Mouse (Mus musculus): ENCODE results near the gene Tmprss6. TPM values are rescaled to one million over a fixed set of nuclear protein-coding genes. Genes with fewer than 3 reads are reported as not detected.

Tmprss6 gene
- 0.71 TPM in 1 of 2 replicates, not detected in the other for polyA plus RNA-seq (2016; fragmentation: Nextera tagmentation; extraction: Ambion mirVana)

DNA sequence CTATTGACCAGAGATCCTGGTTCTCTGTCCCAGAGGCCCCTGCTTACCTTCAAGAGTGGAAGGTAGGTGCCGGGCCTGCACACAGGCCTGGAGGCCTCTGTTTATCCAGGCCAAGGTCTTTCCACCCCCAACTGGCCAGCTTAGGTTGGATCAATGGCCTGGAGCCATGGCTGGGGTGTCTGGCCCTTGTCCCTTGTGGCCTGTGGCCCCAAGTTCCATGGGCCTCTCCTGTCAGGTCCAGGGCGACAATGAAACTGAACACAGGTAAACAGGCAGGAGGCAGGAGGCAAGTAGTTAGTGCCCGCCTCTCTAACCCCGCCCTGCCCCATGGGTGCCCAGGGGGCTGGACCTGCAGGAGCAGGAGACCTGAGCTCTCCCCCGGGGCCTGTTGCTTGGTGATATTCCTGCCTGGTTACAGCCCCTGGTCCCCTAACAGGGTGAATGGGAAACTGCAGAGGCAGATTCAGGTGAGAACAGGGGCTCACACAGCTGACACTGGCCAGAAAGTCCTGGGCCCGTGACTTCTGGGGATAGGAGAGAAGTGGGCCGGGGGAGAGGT is at the start of gene Tmprss6:
Gene Tmprss6 (minus strand): TSS at position 256 of the 559 bp plus-strand sequence.
- ATAC-seq (ENCODE audit: low FRiP score, low read depth) = no peak
- WGBS = 78% methylated on average over 7 of the region's 7 CpGs

DNA sequence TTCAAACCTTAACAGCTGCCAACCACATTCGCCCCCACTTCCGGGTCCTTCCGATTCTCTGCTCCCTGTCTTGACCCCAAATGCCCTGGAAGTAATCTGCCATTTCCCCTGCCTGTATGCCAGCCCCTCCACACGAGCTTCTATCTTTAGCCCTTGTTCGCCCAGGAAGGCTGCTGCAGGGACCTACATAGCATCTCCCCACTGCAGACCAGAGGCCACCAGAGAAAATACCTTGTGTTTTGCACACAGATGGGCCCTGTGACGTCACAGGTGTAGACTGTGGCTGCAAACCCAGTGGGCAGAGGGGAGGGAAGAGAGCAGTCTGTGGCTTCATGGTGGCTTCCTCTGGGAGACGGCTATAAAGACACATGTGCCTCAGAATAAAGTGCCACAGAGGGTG is 49.8 kb upstream of the Tmprss6 start:
- no peaks in the 10 kb centered on the region for H3K4me1 ChIP-seq
- no peaks in the 10 kb centered on the region for H3K9me3 ChIP-seq
- H3K27me3 ChIP-seq (replicated peaks) = no peaks in the 10 kb centered on the region
- no peak overlapping the region for H3K27ac ChIP-seq
- H3K36me3 ChIP-seq = no peaks in the 10 kb centered on the region
- H3K4me2 ChIP-seq (replicated peaks) = no peak overlapping the region
- H3K9ac ChIP-seq = no peak overlapping the region
- no peak for ATAC-seq (ENCODE audit: low FRiP score, low read depth)
- H3K4me3 ChIP-seq = no peak overlapping the region
- 69% methylated on average over 7 of the region's 7 CpGs for WGBS

More for the DNA sequence above, at the start of gene Tmprss6:
- no peaks in the 10 kb centered on the region for H3K9me3 ChIP-seq
- H3K4me3 ChIP-seq = no peak within 1 kb of the TSS
- H3K27ac ChIP-seq = no peak within 1 kb of the TSS
- H3K4me2 ChIP-seq (replicated peaks) = no peak within 1 kb of the TSS
- no peaks in the 10 kb centered on the region for H3K27me3 ChIP-seq (replicated peaks)
- H3K9ac ChIP-seq = no peak within 1 kb of the TSS
- no peaks in the 10 kb centered on the region; the same call in 1 of the 2 replicates for H3K4me1 ChIP-seq
- H3K36me3 ChIP-seq = no peaks in the 10 kb centered on the region

DNA sequence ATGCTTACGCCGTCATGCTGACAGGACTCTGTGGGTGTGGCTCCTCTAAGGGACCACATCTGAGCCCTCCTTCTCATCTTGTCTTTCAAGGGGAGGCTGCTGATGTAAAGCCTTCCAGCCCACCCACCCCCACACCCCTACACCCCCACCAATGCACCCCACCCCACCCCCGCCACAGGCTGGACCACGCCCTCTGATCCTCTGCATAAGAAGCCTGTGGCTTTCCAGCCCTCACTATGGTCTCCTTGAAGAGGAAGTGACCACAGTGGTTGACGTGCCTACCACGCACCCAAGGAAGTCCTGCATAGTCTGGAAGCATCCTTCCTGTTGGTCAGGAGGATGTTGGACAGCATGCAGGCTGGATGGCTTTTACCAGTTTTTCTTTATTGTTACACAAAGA is 47.3 kb upstream of the Tmprss6 start:
- Histone ChIP-seq H3K36me3 (no peaks in the 10 kb centered on the region), H3K9ac (no peak overlapping the region), H3K27me3 (replicated peaks) (no peaks in the 10 kb centered on the region), H3K27ac (no peak overlapping the region), H3K4me1 (no peaks in the 10 kb centered on the region), H3K9me3 (no peaks in the 10 kb centered on the region), H3K4me2 (replicated peaks) (no peak overlapping the region), H3K4me3 (no peak overlapping the region)
- ATAC-seq (ENCODE audit: low FRiP score, low read depth) = no peak
- 87% methylated on average over 6 of the region's 6 CpGs for WGBS

DNA sequence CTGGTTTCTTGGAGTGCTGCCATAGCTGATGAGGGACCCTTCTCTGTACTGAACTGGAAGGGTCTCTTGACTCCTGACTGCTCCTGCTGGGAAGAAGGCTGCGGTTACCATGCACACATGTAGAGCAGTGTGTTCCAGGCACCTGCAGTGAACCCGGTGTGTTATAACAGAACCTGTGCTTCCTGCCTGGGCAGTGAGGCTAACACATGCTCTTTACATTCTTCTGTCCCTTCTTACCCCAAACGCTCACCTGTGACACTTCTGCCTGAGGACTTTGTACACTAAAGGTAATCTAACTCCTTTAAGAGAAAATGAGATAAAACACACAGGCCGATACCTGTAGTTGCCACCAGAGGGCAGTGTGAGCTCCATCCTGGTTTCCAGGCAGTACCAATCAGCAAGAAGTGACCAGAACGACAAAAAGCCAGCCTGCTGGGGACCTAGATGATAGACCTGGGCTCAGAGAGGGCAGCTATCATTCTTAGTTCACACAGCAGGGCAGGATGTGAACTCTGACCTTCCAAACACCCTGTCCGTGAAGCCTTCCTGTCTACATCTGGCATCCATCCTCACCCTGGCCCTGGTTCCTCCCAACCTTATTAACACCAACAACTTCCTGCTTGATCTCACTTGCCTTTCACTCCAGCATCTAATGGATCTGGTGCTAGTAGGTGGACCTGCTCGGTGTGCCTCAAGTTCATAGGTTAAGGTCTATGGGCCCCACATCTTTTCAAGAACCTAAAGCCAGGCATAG is 46.1 kb upstream of the Tmprss6 start:
- H3K27me3 ChIP-seq (replicated peaks) = no peaks in the 10 kb centered on the region
- H3K4me3 ChIP-seq = no peak overlapping the region
- no peak overlapping the region for H3K27ac ChIP-seq
- WGBS = 38% methylated on average over 7 of the region's 7 CpGs
- H3K9me3 ChIP-seq = no peaks in the 10 kb centered on the region
- H3K4me2 ChIP-seq (replicated peaks) = no peak overlapping the region
- peaks cover 8% of the 10 kb centered on the region; the same call in 1 of the 2 replicates for H3K4me1 ChIP-seq
- ATAC-seq (ENCODE audit: low FRiP score, low read depth) = no peak
- H3K36me3 ChIP-seq = no peaks in the 10 kb centered on the region
- no peak overlapping the region for H3K9ac ChIP-seq

DNA sequence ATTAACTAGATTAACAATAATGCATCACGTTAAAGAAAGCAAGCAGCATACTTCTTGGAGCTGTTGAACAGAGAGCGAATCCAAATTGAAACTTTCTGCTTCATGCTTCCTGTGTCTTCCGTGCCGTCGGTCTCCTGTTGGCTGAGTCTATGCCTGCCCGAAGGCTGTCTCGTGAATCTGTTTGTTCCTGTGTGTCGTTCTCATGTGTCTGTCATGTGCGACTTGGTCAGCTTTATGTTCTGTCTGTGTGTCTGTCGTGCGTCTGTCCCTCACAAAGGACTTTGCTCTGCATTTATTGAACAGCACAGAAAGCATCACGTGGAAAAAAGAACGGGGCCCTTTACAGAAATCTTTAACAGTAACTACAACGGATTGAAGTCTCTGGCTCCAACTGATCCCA is 44.6 kb upstream of the Tmprss6 start:
- no peaks in the 10 kb centered on the region for H3K27me3 ChIP-seq (replicated peaks)
- ATAC-seq (ENCODE audit: low FRiP score, low read depth) = no peak
- H3K36me3 ChIP-seq = no peaks in the 10 kb centered on the region
- H3K4me2 ChIP-seq (replicated peaks) = no peak overlapping the region
- no peaks in the 10 kb centered on the region for H3K9me3 ChIP-seq
- H3K9ac ChIP-seq = no peak overlapping the region
- H3K4me1 ChIP-seq = peaks cover 9% of the 10 kb centered on the region; the same call in 1 of the 2 replicates
- H3K27ac ChIP-seq = no peak overlapping the region
- H3K4me3 ChIP-seq = no peak overlapping the region
- 89% methylated on average over 14 of the region's 14 CpGs for WGBS

DNA sequence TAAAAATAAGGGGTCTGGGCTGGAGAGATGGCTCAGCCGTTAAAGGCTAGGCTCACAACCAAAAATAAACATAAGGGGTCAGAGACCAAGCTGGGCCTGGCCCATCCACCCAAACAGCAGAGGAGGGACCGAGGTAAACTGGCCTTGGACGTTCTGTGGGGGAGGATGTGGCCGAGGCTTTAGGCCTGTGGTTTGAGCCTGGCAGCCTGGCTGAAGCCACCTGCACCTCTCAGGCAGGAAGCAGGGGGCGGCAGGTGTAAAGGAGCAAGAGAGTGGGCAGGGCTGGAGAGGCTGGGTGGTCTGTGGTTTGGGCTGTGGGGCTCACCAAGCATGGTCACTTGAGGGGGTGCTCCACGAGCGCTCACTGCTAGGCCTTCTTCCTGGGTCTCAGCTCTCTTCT is 43.5 kb upstream of the Tmprss6 start:
- Histone ChIP-seq H3K4me3 (no peak overlapping the region), H3K36me3 (no peaks in the 10 kb centered on the region), H3K27ac (no peak overlapping the region), H3K4me2 (replicated peaks) (no peak overlapping the region), H3K4me1 (peaks cover 9% of the 10 kb centered on the region; the same call in 1 of the 2 replicates), H3K9ac (0 out of 2 replicates have a peak overlapping the region, but pooled peaks have one; percentile 10), H3K9me3 (no peaks in the 10 kb centered on the region), H3K27me3 (replicated peaks) (no peaks in the 10 kb centered on the region)
- ATAC-seq (ENCODE audit: low FRiP score, low read depth) = no peak
- 81% methylated on average over 7 of the region's 7 CpGs for WGBS

DNA sequence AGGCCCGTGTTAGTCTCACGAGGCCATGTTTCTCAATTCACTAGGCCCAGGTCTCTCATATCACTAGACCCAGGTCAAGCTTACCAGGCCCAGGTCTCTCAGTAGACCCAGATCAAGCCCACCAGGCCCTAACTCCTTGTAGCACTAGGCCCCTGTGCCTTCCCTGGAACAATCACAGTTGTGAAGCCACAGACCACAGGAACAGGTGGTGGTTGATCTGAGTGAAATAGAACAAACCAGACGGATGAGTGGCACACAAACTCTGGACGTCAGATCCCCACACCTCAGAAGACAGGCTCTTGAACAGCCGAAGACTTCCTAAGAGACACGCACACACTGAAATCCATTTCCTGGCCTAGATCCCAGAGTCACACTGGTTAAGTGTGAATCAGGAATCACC is 42.3 kb upstream of the Tmprss6 start:
- no peak overlapping the region for H3K4me2 ChIP-seq (replicated peaks)
- H3K27ac ChIP-seq = no peak overlapping the region
- H3K27me3 ChIP-seq (replicated peaks) = no peaks in the 10 kb centered on the region
- peaks cover 9% of the 10 kb centered on the region; the same call in 1 of the 2 replicates for H3K4me1 ChIP-seq
- WGBS = 93% methylated on average over 6 of the region's 6 CpGs
- no peak for ATAC-seq (ENCODE audit: low FRiP score, low read depth)
- H3K9ac ChIP-seq = no peak overlapping the region
- no peak overlapping the region for H3K4me3 ChIP-seq
- no peaks in the 10 kb centered on the region for H3K9me3 ChIP-seq
- H3K36me3 ChIP-seq = no peaks in the 10 kb centered on the region

DNA sequence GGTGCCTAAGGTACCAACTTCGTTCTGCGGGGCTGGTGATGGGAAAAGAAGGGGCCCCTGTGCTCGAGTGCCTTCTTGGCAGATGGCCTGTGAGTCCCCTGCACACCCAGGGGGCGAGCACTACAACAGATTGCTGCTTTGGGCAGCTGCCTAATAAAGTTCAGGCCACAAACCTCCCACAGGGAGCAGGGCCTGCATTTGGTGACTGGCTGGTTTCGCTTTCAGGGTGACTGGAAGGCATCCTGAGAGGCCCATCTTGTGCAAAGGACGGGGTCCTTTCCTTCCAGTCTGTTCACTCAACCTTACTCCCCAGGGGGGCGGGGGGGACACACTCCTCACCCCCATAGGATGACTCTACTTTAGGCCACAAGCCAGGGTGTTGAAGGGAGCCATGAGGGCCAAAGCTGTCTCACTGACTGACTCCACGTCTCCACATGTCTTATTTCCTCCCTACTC is 41.7 kb upstream of the Tmprss6 start:
- 56% methylated on average over 8 of the region's 8 CpGs for WGBS
- no peaks in the 10 kb centered on the region for H3K36me3 ChIP-seq
- no peaks in the 10 kb centered on the region for H3K27me3 ChIP-seq (replicated peaks)
- H3K9ac ChIP-seq = peak overlapping the region; percentile 6; the same call in 1 of the 2 replicates
- 0 out of 2 replicates have a peak, but pooled peaks cover 2% of the 10 kb centered on the region for H3K9me3 ChIP-seq
- no peak for ATAC-seq (ENCODE audit: low FRiP score, low read depth)
- peak overlapping the region; percentile 33 for H3K4me2 ChIP-seq (replicated peaks)
- no peak overlapping the region for H3K4me3 ChIP-seq
- no peak overlapping the region for H3K27ac ChIP-seq
- peaks cover 9% of the 10 kb centered on the region; the same call in 1 of the 2 replicates for H3K4me1 ChIP-seq

DNA sequence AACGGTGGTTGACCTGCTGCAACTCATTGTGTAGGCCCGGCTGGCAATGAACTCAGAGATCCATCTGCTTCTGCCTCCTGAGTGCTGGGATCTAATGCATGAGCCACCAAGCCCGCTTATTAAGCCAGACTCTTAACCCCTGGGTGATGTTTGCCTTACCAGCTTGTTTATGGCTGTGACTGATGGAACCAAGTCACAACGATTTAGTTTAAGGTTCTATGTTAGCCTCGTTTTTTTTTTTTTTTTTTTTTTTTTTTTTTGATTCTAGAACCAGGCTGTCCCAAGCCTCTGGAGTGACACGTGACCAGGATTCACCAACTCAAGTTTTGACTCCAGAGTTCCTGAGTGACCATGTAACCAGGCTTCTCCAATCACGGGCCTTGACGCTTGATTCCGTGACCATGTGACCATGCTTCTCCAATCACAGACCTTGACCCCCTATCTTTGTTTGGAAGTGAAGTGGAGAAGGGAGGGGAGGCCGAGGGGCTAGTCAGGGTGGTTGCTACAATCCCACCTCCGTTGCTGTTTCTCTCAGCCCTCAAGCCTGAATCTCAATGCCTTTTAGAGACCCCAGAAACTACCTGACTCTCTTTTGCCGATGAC is 41.0 kb upstream of the Tmprss6 start:
- Histone ChIP-seq H3K9ac (peak overlapping the region; percentile 6; the same call in 1 of the 2 replicates), H3K9me3 (peaks cover 9% of the 10 kb centered on the region; the same call in 1 of the 2 replicates), H3K4me1 (peaks cover 9% of the 10 kb centered on the region; the same call in 1 of the 2 replicates), H3K36me3 (no peaks in the 10 kb centered on the region), H3K4me2 (replicated peaks) (peak overlapping the region; percentile 33), H3K27ac (no peak overlapping the region), H3K4me3 (no peak overlapping the region), H3K27me3 (replicated peaks) (no peaks in the 10 kb centered on the region)
- 41% methylated on average over 12 of the region's 12 CpGs for WGBS
- peak; percentile 29; the same call in 1 of the 2 replicates for ATAC-seq (ENCODE audit: low FRiP score, low read depth)

DNA sequence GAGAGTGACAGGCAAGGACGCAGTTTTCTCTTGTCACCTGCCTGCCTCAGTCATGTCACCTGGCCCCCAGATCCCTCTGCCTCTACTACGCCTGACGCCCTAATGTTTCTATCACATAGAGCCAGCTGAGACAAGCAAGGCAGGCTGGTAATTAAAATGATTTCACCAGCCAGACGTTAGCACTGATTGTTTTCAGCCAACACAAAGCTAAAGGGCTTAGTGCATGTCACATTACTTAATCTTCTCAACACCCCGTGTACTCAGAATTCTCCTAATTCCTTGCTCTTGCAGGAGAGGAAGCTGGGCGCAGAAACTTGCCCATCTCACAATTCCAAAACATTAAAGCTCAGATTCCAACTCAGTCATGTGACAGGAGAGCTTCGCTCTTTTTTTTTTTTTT is 40.0 kb upstream of the Tmprss6 start:
- Histone ChIP-seq H3K36me3 (no peaks in the 10 kb centered on the region), H3K9me3 (peaks cover 10% of the 10 kb centered on the region; the same call in 1 of the 2 replicates), H3K27ac (no peak overlapping the region), H3K9ac (no peak overlapping the region), H3K4me3 (no peak overlapping the region), H3K4me2 (replicated peaks) (no peak overlapping the region), H3K4me1 (peaks cover 9% of the 10 kb centered on the region; the same call in 1 of the 2 replicates), H3K27me3 (replicated peaks) (no peaks in the 10 kb centered on the region)
- 80% methylated on average over 7 of the region's 7 CpGs for WGBS
- no peak for ATAC-seq (ENCODE audit: low FRiP score, low read depth)

DNA sequence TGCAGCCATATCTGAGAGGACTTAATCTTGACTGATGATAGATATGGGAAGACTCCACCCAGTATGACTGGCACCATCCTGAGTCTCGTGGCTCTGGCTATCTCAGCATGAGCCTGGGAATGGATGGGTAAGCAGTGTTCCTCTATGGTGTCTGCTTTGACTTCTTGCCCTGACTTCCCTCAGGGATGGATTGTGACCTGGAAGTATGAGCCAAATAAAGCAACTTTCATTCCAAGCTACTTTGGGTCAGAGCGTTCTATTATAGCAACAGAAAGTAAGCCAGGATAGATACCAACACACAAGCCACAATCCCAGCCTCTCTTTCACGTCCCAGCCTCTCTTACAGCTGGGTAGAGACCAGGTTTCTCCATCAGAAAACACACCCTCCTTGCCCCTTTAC is 37.1 kb upstream of the Tmprss6 start:
- Histone ChIP-seq H3K9me3 (peaks cover 10% of the 10 kb centered on the region; the same call in 1 of the 2 replicates), H3K4me1 (peaks cover 9% of the 10 kb centered on the region; the same call in 1 of the 2 replicates), H3K36me3 (no peaks in the 10 kb centered on the region), H3K4me2 (replicated peaks) (no peak overlapping the region), H3K4me3 (no peak overlapping the region), H3K27ac (no peak overlapping the region), H3K27me3 (replicated peaks) (no peaks in the 10 kb centered on the region), H3K9ac (no peak overlapping the region)
- no peak for ATAC-seq (ENCODE audit: low FRiP score, low read depth)
- 84% methylated on average over 3 of the region's 3 CpGs for WGBS

DNA sequence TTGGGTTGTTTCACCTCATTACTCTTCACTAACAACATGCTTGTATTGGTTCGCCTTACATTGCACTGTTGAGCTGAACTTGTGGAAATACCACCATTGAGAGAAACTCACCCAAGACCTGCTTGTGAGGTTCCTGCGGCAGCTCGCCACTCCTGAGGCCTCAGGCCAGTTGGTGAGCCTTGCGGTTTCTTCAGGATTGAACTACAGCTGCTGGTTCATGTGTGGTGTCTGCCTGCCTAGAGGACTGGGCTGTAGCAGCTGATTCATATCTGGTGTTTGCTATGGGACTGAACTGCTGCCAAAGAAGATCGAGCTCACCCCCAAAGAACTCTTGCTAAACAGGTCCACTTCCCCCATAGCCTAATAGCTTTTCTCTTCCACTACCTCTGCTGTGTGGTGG is 36.4 kb upstream of the Tmprss6 start:
- Histone ChIP-seq H3K9ac (no peak overlapping the region), H3K4me2 (replicated peaks) (no peak overlapping the region), H3K4me3 (no peak overlapping the region), H3K36me3 (no peaks in the 10 kb centered on the region), H3K27ac (no peak overlapping the region), H3K27me3 (replicated peaks) (no peaks in the 10 kb centered on the region), H3K4me1 (peaks cover 3% of the 10 kb centered on the region; the same call in 1 of the 2 replicates), H3K9me3 (peaks cover 10% of the 10 kb centered on the region; the same call in 1 of the 2 replicates)
- WGBS = 90% methylated on average over 5 of the region's 5 CpGs
- no peak for ATAC-seq (ENCODE audit: low FRiP score, low read depth)
